Mouse (Mus musculus) forebrain, embryonic 10.5 days (tissue): Measurements from ENCODE around the gene Srpk1. TPM values are rescaled to one million over a fixed set of nuclear protein-coding genes. Genes with fewer than 3 reads are reported as not detected.

Experiments
- DNase-seq: peaks from one replicate; pipeline ENCODE4 v3.0.0-alpha.2; 2017; ENCODE audit warnings: low spot score; ENCODE audit errors: extremely low spot score
- H3K27ac ChIP-seq: fragments of 300-500 bp; sonication (generic); 2 replicates; pipeline ENCODE4 v1.5.1; 2016; ENCODE audit warnings: mild to moderate bottlenecking
- H3K27me3 ChIP-seq: fragments of 300-500 bp; sonication (generic); 2 replicates; pipeline ENCODE4 v1.6.1; 2016; ENCODE audit warnings: mild to moderate bottlenecking; ENCODE audit not compliant: poor library complexity, severe bottlenecking
- H3K36me3 ChIP-seq: fragments of 300-500 bp; sonication (generic); replicated peaks from 2 replicates; pipeline ENCODE4 v1.6.1; 2016; ENCODE audit warnings: mild to moderate bottlenecking, moderate library complexity
- H3K4me1 ChIP-seq: fragments of 300-500 bp; sonication (generic); 2 replicates; pipeline ENCODE4 v1.6.1; 2016
- H3K4me3 ChIP-seq: fragments of 300-500 bp; sonication (generic); 2 replicates; pipeline ENCODE4 v1.5.1; 2016; ENCODE audit warnings: mild to moderate bottlenecking, moderate library complexity
- H3K9me3 ChIP-seq: fragments of 300-500 bp; sonication (generic); 2 replicates; pipeline ENCODE4 v1.6.1; 2016; ENCODE audit warnings: mild to moderate bottlenecking, moderate library complexity
- WGBS: fragments of 180-500 bp; shearing (Covaris S2); methylation state at CpG from one replicate; pipeline ENCODE4 v1.1.7; 2016; 5-methylcytosine and 5-hydroxymethylcytosine counted together
- polyA plus RNA-seq: library from polyadenylated mRNA; unstranded; fragments of >200 nt; fragmentation: Nextera tagmentation; extraction: Ambion mirVana; gene quantifications from 2 replicates; pipeline ENCODE4 v1.2.1, GENCODE M21; 2016

The Srpk1 gene
- polyA plus RNA-seq, 1 experiment from 2014 or later, result 128 TPM

DNA sequence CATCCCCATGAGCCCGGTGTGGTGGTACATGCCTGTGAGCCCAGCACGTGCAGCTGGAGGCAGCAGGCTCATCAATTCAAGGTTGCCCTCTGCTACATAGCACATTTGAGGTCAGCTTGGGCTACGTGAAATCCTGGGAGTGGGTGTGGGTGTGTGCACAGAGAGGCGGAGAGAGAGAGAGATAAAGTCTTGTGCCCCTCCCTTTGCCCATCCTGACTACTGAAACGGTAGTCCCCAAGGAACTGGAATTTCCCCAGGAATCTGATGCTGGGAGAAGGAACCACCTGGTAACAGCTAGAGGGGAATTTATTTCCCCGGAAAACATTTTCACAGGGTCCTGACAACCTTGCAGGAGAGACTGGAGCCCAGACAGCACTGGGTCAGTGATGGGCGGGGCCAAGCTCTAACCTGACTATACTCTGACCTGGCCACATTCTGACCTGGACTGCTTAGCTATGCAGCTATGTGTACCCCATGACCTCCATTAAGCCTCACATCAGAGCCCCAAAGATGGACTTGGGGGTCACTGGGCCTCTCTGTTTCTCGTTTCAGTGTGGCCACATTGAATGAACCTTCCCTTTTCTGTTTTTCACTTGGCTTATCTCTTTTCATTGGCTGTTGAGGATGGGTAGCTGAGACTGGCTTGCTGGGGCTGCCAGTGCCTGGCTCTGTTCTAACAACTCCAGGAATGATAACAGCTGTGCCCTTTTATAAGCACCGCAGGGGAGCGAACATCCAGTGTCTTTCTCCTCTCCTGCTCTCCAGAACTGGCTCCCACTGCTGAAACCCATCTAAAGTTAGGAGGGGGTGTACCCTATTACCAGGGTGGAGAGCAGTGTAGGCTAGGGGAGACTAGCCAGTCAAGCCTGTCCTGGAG, 6.0 kb upstream of the Srpk1 start:
- WGBS, result 75% methylated on average over 10 of the region's 10 CpGs
- no peaks in the 10 kb centered on the region for H3K27me3 ChIP-seq
- no peak for DNase-seq
- H3K36me3 ChIP-seq, result no peaks in the 10 kb centered on the region
- peaks cover 10% of the 10 kb centered on the region for H3K4me1 ChIP-seq
- H3K4me3 ChIP-seq, result no peak overlapping the region
- H3K9me3 ChIP-seq, result no peaks in the 10 kb centered on the region
- H3K27ac ChIP-seq, result no peak overlapping the region

DNA sequence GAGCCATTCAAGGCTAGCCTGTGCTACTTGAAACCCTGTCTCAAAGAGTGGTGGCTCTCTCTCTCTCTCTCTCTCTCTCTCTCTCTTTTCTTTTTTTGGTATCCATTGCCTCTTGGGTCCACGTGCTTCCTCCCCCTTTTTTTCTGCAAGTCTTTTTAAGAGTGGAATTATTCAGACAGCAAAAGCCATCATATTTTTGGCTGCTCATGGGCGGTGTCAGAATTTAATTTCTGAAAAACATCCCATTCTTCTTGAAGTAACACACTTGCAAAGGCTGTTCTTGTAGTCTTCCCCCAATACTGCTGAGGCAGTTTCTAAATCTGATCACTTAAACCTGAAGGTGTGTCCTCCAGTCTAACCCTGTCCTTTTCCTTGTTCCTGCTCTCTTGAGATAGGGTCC, 4.4 kb upstream of the Srpk1 start:
- no peak for DNase-seq
- WGBS, result 80% methylated on average over 2 of the region's 2 CpGs
- Histone ChIP-seq H3K4me3 (no peak overlapping the region), H3K36me3 (no peaks in the 10 kb centered on the region), H3K9me3 (no peaks in the 10 kb centered on the region), H3K27me3 (no peaks in the 10 kb centered on the region), H3K4me1 (peaks cover 14% of the 10 kb centered on the region), H3K27ac (no peak overlapping the region)

DNA sequence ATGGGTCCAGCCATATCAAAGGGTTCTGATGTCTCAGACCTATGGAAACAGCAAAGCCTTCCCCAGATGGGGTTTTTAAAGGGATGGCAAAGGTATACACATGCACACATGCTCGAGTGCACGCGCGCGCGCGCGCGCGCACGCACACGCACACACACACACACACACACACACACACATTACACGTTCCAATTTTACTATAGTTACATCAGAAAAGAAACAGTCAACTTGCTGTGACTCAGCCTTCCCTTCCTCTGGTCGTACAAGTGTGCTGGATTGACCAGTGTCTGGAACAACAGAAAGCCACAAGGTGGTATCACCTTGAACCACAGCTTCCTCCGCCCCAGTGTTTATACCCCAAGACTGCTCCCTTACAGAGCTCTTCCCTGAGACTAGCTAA, 2.8 kb upstream of the Srpk1 start:
- Histone ChIP-seq H3K27me3 (no peaks in the 10 kb centered on the region), H3K4me3 (no peak overlapping the region), H3K36me3 (peaks cover 6% of the 10 kb centered on the region), H3K27ac (no peak overlapping the region), H3K9me3 (no peaks in the 10 kb centered on the region), H3K4me1 (peaks cover 25% of the 10 kb centered on the region)
- DNase-seq, result no peak
- WGBS, result 93% methylated on average over 15 of the region's 15 CpGs

DNA sequence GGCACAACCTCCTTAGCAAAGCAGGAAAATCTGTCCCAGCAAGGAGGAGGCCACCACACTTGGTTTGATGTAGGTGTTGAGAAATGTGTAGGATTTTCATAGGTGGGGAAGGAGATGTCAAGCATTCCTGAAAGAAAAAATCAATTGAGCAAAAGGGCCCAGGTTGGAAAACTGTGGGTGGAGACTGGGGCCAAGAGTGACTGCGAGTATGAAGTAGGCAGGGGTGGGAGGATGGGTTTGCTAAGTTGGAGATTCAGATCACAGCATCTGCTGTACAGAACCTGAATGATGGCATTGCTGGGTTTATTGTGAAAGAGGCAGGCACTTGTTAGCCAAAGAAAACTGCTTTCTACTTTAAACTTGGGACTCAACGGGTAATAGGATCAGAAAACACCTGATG, 2.3 kb upstream of the Srpk1 start:
- no peak for DNase-seq
- H3K36me3 ChIP-seq, result peaks cover 11% of the 10 kb centered on the region
- H3K9me3 ChIP-seq, result no peaks in the 10 kb centered on the region
- H3K27me3 ChIP-seq, result no peaks in the 10 kb centered on the region
- 76% methylated on average over 2 of the region's 2 CpGs for WGBS
- H3K4me3 ChIP-seq, result no peak overlapping the region
- H3K4me1 ChIP-seq, result peaks cover 29% of the 10 kb centered on the region
- no peak overlapping the region for H3K27ac ChIP-seq

DNA sequence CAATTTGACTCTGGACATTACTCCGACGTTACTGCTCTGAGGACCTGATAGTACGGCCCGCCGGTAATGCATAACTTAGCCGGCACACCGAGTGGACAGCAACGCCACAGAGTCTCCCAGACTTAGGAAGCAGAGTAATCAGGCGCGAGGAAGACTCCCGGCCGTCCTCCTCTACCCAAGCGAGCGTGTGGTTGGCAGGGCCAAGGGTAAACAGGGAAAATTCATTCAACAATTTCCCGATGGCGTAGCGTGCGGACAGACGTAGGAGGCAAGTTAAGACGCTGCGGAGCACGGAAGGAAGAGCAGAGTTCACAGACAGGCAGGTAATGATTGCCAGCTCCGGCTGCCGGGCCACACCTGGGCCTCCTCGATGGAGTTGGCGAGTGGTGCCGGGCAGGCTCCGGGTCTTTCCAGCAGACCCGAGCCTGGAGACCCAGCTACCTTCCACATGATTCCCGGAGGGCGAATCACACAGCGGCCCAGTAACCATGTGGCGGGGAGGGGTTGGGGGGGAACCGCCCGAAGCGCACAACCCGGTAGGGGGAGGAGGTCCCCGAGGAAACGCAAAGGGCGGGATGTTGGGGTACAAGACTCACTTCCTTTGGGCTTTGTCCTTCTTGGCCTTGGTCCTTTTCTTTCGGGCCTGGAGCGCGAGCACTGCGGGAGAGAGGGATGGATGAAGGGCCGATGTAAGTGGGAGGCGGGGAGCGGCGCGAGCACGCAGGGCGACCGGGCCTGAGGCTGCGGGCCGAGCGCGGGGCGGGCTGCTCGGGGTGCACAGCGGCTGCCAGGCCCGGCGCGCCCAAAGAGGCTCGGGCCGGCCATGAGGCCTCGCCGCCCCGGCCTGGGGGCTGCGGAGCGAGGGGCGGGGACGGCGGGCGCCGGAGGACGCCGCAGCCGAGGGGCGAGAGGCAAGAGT, 869 bp downstream of the Srpk1 start:
- Histone ChIP-seq H3K4me1 (peaks cover 38% of the 10 kb centered on the region), H3K27me3 (no peaks in the 10 kb centered on the region), H3K9me3 (no peaks in the 10 kb centered on the region), H3K4me3 (peak overlapping the region; percentile 99), H3K36me3 (peaks cover 43% of the 10 kb centered on the region), H3K27ac (peak overlapping the region; percentile 98)
- peak; percentile 65 for DNase-seq
- under 1% methylated on average over 78 of the region's 78 CpGs for WGBS

DNA sequence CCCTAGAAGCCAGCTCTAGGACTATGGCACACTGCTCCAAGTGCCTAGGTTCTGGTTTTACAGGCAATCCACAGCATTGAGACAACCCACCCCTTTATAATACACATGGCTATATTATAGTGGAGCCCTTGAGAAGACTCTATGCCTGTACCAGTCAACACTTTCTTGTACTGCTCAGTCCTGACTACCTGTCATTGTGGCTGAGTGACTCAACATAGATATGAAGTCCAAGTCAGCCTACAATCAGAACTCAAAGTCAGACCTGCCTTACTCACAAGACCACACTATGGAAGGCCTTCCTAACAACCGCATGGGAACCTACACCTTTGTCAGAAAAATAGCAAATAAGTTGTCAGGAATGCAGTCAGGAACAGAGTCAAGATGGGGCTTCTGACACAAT, 3.7 kb downstream of the Srpk1 start:
- Histone ChIP-seq H3K36me3 (peaks cover 69% of the 10 kb centered on the region), H3K27ac (no peak overlapping the region)
- WGBS, result 81% methylated on average over 1 of the region's 1 CpGs

DNA sequence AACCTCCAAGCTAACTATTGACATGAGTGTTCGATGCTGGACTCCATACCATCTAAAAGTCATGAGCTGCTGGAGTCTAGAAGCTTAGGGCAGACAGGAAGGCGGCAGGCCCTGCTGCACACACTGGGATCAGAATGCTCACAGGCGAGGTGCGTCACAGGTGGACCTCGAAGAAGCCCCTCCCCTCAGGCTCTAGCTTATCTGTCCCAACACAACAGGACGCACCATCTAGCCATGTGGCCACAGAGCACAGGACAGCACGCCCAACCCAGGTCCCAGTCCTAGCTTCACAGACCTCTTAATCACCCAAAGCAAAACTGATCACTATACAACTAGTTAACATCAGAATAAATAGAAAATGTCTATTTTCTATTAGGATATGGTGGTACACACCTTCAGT, 4.4 kb downstream of the Srpk1 start:
- Histone ChIP-seq H3K27ac (no peak overlapping the region), H3K36me3 (peaks cover 76% of the 10 kb centered on the region), H3K4me3 (no peak overlapping the region), H3K27me3 (no peaks in the 10 kb centered on the region), H3K4me1 (peaks cover 38% of the 10 kb centered on the region), H3K9me3 (no peaks in the 10 kb centered on the region)
- 84% methylated on average over 7 of the region's 7 CpGs for WGBS
- no peak for DNase-seq

More for the DNA sequence above, 3.7 kb downstream of the Srpk1 start:
- Histone ChIP-seq H3K27me3 (no peaks in the 10 kb centered on the region), H3K4me3 (no peak overlapping the region), H3K4me1 (peaks cover 38% of the 10 kb centered on the region), H3K9me3 (no peaks in the 10 kb centered on the region)
- no peak for DNase-seq

DNA sequence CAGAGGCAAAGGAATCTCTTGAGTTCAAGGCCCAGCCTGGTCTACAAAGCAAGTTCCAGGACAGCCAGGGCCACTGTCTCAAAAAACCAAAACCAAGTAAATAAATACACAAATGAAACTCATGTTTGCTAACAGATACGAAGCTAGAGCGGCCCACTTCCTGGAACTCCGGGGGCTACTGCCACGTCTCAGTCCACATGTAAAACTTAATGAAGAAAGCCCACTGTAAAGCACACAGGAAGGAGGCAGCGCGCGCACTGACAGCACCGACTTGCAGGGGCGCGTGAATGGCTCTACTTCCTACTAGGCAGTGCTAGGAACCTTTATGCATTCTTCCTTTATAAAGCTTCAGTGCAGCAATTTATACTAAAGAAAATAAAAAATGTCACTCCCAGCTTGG, 4.9 kb downstream of the Srpk1 start:
- WGBS, result 95% methylated on average over 10 of the region's 10 CpGs
- no peaks in the 10 kb centered on the region for H3K9me3 ChIP-seq
- peaks cover 80% of the 10 kb centered on the region for H3K36me3 ChIP-seq
- no peak overlapping the region for H3K27ac ChIP-seq
- peaks cover 36% of the 10 kb centered on the region for H3K4me1 ChIP-seq
- DNase-seq, result no peak
- H3K4me3 ChIP-seq, result no peak overlapping the region
- no peaks in the 10 kb centered on the region for H3K27me3 ChIP-seq

DNA sequence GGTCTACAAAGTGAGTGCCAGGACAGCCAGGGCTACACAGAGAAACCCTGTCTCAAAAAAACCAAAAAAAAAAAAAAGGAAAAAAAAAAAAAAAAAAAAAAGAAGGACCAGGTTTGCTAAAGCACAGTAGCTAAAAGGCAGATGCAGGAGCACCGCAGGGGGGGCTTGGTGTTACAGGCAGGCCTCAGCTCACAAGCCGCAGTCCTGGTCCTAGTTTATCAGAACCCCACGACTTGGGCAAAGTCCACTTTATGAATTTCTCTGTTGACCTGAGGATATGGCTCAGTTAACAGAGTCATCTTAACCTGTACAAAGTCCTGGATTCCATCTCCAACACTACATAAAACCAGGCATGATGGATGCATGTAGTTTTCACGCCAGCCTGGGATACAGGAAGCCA, 7.2 kb downstream of the Srpk1 start:
- Histone ChIP-seq H3K27ac (no peak overlapping the region), H3K27me3 (no peaks in the 10 kb centered on the region), H3K4me3 (no peak overlapping the region), H3K9me3 (no peaks in the 10 kb centered on the region), H3K36me3 (peaks cover 88% of the 10 kb centered on the region), H3K4me1 (peaks cover 24% of the 10 kb centered on the region)
- 93% methylated on average over 4 of the region's 4 CpGs for WGBS
- no peak for DNase-seq

DNA sequence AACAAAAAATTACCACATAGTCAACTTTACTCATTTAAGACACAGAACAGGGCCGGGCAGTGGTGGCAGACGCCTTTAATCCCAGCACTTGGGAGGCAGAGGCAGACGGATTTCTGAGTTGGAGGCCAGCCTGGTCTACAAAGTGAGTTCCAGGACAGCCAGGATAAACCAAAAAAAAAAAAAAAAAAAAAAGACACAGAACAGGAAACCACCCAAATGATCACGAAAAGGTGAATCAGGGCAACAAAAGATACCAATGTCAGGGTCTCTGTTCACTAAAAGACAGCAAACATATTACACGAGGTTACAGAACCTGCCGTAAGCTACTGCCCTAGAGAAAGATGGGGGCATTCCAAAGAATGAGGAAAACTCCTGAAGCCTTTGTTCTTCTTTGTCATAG, 9.4 kb downstream of the Srpk1 start:
- Histone ChIP-seq H3K36me3 (peaks cover 87% of the 10 kb centered on the region), H3K27me3 (no peaks in the 10 kb centered on the region), H3K4me3 (no peak overlapping the region), H3K9me3 (no peaks in the 10 kb centered on the region), H3K27ac (no peak overlapping the region), H3K4me1 (peaks cover 2% of the 10 kb centered on the region)
- no peak for DNase-seq
- WGBS, result 90% methylated on average over 6 of the region's 6 CpGs

DNA sequence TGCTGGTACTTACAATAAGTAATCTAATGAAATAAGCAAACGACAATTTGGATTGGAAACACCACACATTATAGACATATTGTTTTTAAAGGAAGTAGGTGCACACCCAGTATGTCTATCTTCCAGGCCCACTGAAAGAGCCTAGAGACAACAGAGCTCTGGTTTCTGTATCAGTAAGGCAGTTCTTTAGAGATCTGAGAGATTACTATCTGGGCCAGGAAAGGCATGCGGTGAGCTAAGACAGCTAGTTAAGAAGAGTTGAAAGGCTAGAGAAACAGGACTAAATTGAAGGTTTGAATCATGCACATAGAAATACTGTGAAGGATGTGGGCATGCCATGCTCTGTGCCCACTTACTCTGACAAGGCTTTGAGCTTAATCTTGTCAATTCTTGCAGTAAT, 9.9 kb downstream of the Srpk1 start:
- H3K36me3 ChIP-seq, result peaks cover 87% of the 10 kb centered on the region
- no peaks in the 10 kb centered on the region for H3K9me3 ChIP-seq
- WGBS, result 93% methylated on average over 2 of the region's 2 CpGs

DNA sequence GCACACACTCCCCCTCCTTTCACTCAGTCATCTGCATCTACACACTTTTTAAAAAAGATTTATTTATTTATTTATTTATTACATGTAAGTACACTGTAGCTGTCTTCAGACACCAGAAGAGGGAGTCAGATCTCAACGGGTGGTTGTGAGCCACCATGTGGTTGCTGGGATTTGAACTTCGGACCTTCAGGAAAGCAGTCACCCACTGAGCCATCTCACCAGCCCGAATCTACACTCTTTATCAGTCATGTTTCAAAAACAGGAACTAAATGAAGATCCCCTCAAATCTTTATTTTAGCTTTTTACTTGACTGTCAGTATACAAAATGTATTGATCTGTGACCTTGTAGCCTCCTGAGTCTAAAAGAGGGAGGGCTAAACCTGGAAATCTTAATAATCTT, 13.0 kb downstream of the Srpk1 start:
- 88% methylated on average over 3 of the region's 3 CpGs for WGBS
- Histone ChIP-seq H3K4me1 (no peaks in the 10 kb centered on the region), H3K27me3 (no peaks in the 10 kb centered on the region), H3K36me3 (peaks cover 90% of the 10 kb centered on the region), H3K9me3 (no peaks in the 10 kb centered on the region), H3K27ac (no peak overlapping the region), H3K4me3 (no peak overlapping the region)
- DNase-seq, result no peak

More for the DNA sequence above, 9.9 kb downstream of the Srpk1 start:
- Histone ChIP-seq H3K27me3 (no peaks in the 10 kb centered on the region), H3K4me1 (no peaks in the 10 kb centered on the region), H3K27ac (no peak overlapping the region), H3K4me3 (no peak overlapping the region)
- no peak for DNase-seq
